Mouse (Mus musculus): ENCODE data around the gene Tmem132d.
"Not testable (repeated sequence)": the region's sequence is repeated elsewhere in the genome, so short reads cannot be mapped to it uniquely, and the experiment has no call there.

DNA sequence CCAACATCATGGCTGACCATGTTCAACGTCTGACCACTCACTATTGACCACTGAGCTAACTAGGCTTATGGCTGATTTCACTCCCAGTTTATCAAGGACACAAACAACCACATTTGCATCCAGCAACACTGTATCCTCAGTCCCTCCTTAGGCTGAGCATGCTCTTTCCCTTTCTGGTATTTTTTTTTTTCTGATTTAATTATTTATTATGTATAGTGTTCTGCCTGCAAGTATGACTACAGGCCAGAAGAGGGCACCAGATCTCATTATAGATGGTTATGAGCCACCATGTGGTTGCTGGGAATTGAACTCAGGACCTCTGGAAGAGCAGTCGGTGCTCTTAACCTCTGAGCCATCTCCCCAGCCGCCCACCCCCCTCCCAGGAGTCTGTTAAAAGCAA lies 683.3 kb downstream of the Tmem132d start:
- not testable (repeated sequence) for TF ChIP-seq CTCF, EP300 (IDR thresholded peaks at IDR 0.05; ENCODE audit: low read depth)
